Mouse (Mus musculus) gastrocnemius, postnatal 4 days (tissue): ENCODE results near the gene Gm7233. TPM values are rescaled to one million over a fixed set of nuclear protein-coding genes. Genes with fewer than 3 reads are reported as not detected.
"Not testable (repeated sequence)": the region's sequence is repeated elsewhere in the genome, so short reads cannot be mapped to it uniquely, and the experiment has no call there.

Experiments
- DNase-seq, 2 experiments: peaks; one replicate each; pipeline ENCODE4 v3.0.0; 2021 to 2022; ENCODE audit warnings: low spot score in 2 of 2, mixed read lengths in 2 of 2
- long read RNA-seq, 2 experiments: library from polyadenylated mRNA; stranded (forward); transcript quantifications; one replicate each; pipeline ENCODE4 v2.0.0; 2021
- total RNA-seq, 2 experiments: library from RNA; stranded (reverse); gene quantifications; 2 replicates each; pipeline ENCODE4 v1.2.3; 2021

The Gm7233 gene
- total RNA-seq = not detected
- long read RNA-seq, experiment 1 = 0 reads
- long read RNA-seq, experiment 2 = 0 reads

DNA sequence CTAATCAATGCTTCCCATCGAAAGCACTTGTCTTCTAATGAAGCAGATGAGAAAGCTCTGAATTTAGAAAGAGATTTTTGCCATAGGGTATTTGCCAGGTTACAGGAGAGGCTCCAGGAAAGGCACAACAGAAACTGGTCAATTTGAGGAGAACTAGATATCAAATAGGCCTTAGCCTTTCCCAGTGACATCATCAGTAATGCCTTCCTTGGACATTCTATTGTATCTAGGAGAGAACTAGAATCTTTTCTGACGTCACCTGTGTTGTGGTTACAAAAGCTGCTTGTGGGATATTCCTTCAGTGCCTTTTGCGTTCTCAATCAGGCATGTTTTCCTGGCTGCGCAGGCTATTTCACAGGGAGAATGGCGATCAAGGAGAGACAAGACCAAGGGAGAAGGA lies at the start of gene Gm7233:
Gm7233 (plus strand) TSS at position 301 of the 400 bp plus-strand sequence.
- DNase-seq = not testable (repeated sequence)

DNA sequence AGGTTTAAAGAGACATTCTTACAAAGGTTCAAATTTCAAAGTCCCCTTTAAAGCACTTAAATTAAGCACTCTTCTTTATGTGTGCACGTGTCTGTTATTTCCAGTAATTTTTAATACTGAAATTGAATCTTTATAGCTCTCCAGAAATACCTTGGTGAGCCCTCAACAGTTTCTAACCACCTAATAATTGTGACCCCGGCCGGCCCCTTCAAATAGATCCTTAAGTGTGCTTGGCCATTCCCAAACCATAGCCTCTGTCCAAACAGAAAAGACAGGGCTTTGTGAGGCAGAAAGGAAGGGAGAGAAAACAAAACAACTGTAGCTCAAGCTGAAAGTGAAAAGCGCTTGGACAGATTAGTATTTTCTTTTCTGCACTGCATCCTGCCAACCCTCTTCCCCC lies 12.5 kb upstream of the Gm7233 start:
- not testable (repeated sequence) for DNase-seq

DNA sequence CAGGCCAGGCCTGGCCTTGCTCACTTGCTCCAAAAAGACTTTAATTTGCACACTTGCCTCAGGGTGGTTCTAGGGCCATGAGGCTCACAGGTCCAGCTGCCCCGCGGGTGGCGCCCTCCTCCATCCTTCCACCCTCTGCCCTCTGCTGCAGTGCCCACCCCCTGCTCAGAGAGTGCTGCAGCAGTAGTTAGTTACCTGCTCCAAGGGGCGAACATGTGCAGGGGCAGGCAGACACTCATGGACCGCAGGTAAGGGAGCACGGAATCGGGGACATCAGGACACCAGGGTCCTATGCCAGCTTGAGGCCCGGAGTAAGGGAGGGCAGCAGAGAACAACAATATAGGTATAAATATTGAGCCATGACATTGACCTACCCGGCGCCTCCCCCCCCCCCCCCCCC lies 11.7 kb upstream of the Gm7233 start:
- not testable (repeated sequence) for DNase-seq

GRCm38 (mm10) chr14:43168573-43169170 lies 11.0 kb upstream of the Gm7233 start:
- DNase-seq = not testable (repeated sequence)

DNA sequence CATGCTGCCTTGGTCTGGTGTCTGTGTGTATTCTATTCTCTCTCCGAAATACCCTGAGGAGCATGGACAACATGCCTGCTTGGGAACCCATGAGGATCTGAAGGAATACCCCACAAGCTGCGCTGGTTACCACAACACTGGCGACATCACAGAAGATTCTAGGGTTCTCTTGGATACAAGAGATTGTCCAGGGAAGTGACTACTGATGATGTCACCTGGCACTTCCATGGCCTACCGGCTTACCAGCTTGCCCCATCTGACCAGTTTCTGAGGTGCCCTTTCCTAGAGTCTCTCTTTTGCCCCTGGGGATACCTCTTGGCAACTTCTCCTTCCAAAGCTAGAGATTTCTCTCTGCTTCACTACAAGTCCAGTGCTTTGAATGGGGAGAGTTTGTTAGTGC lies 55.5 kb downstream of the Gm7233 start, which contains the start of gene Gm8122:
Gm8122 (minus strand) TSS at position 101 of the 400 bp plus-strand sequence.
- DNase-seq = not testable (repeated sequence)

Other genes with a start within 250 kb of the Gm7233 start
- not detected for gene Gm8082, start 186.2 kb upstream of the Gm7233 start, total RNA-seq
- not detected for gene Gm10376, start 164.2 kb upstream of the Gm7233 start, total RNA-seq
- not detected for gene Gm8094, start 103.2 kb upstream of the Gm7233 start, total RNA-seq
- gene Gm8104, start 79.3 kb upstream of the Gm7233 start, total RNA-seq = not detected
- not detected for gene Gm8122, start 55.4 kb downstream of the Gm7233 start, total RNA-seq
- gene Gm8126, start 78.8 kb downstream of the Gm7233 start, total RNA-seq = not detected
- gene Gm9732, start 95.2 kb downstream of the Gm7233 start, total RNA-seq = not detected
- not detected for gene Gm8127, start 114.0 kb downstream of the Gm7233 start, total RNA-seq
- not detected for gene 1700001F09Rik, start 167.9 kb downstream of the Gm7233 start, total RNA-seq
- not detected for gene Gm8138, start 236.5 kb downstream of the Gm7233 start, total RNA-seq